Mouse (Mus musculus) ES-E14 (cell line): ENCODE results near the gene Ptk7.

Experiments
- CHD2 ChIP-seq: IDR thresholded peaks from 2 replicates; pipeline ENCODE4 v1.6.1; 2014; ENCODE audit warnings: mild to moderate bottlenecking, low read depth, low read length, inconsistent platforms
- ZNF384 ChIP-seq: IDR thresholded peaks from 2 replicates; pipeline ENCODE4 v1.6.1; 2012; ENCODE audit warnings: low read depth, low read length, inconsistent platforms

DNA sequence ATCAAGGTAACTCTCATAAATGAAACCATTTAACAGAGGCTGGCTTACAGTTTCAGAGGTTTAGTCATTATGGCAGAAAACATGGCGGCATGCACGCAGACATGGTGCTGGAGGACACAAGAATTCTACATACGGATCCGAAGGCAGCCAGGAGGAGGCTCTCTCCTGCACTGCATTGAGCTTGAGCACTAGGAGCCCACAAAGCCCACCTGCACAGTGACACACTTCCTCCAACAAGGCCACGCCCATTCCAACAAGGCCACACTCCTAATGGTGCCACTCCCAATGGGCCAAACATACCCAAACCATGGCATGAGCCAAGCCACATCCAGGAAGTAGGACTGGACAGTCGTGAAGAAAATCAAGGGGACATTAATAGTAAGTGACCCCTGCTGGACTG, 18.0 kb downstream of the Ptk7 start:
- TF ChIP-seq CHD2, result no peak
- no peak for TF ChIP-seq ZNF384
